Mouse (Mus musculus): Measurements from ENCODE around the gene Vmn2r11. TPM values are rescaled to one million over a fixed set of nuclear protein-coding genes. Genes with fewer than 3 reads are reported as not detected.

The Vmn2r11 gene
- total and polyA plus RNA-seq, 3 experiments = not detected

Other genes with a start within 250 kb of the Vmn2r11 start
- gene Vmn2r9, start 207.0 kb downstream of the Vmn2r11 start, total RNA-seq (2012; rRNA removed) = not detected in 2 replicates
- not detected in 2 replicates for gene Vmn2r9, start 207.0 kb downstream of the Vmn2r11 start, total RNA-seq (2014; rRNA removed)
- gene Vmn2r9, start 207.0 kb downstream of the Vmn2r11 start, polyA plus RNA-seq (2012; ENCODE audit: insufficient read length, low read depth) = not detected in 2 replicates
- not detected in 2 replicates for gene Vmn2r10, start 53.0 kb downstream of the Vmn2r11 start, total RNA-seq (2012; rRNA removed)
- gene Vmn2r10, start 53.0 kb downstream of the Vmn2r11 start, total RNA-seq (2014; rRNA removed) = not detected in 2 replicates
- 0.06 TPM in 1 of 2 replicates, not detected in the other for gene Vmn2r10, start 53.0 kb downstream of the Vmn2r11 start, polyA plus RNA-seq (2012; ENCODE audit: insufficient read length, low read depth)
- not detected in 2 replicates for gene Vmn2r12, start 38.4 kb upstream of the Vmn2r11 start, total RNA-seq (2012; rRNA removed)
- not detected in 2 replicates for gene Vmn2r12, start 38.4 kb upstream of the Vmn2r11 start, total RNA-seq (2014; rRNA removed)
- gene Vmn2r12, start 38.4 kb upstream of the Vmn2r11 start, polyA plus RNA-seq (2012; ENCODE audit: insufficient read length, low read depth) = not detected in 2 replicates
- not detected in 2 replicates for gene Vmn2r13, start 132.6 kb upstream of the Vmn2r11 start, total RNA-seq (2012; rRNA removed)
- not detected in 2 replicates for gene Vmn2r13, start 132.6 kb upstream of the Vmn2r11 start, total RNA-seq (2014; rRNA removed)
- gene Vmn2r13, start 132.6 kb upstream of the Vmn2r11 start, polyA plus RNA-seq (2012; ENCODE audit: insufficient read length, low read depth) = not detected in 2 replicates
- not detected in 2 replicates for gene Vmn2r14, start 165.1 kb upstream of the Vmn2r11 start, total RNA-seq (2012; rRNA removed)
- gene Vmn2r14, start 165.1 kb upstream of the Vmn2r11 start, total RNA-seq (2014; rRNA removed) = not detected in 2 replicates
- gene Vmn2r14, start 165.1 kb upstream of the Vmn2r11 start, polyA plus RNA-seq (2012; ENCODE audit: insufficient read length, low read depth) = not detected in 2 replicates
- not detected in 2 replicates for gene Vmn2r15, start 238.1 kb upstream of the Vmn2r11 start, total RNA-seq (2012; rRNA removed)
- gene Vmn2r15, start 238.1 kb upstream of the Vmn2r11 start, total RNA-seq (2014; rRNA removed) = not detected in 2 replicates
- gene Vmn2r15, start 238.1 kb upstream of the Vmn2r11 start, polyA plus RNA-seq (2012; ENCODE audit: insufficient read length, low read depth) = not detected in 2 replicates